Mouse (Mus musculus): ENCODE measurements around the gene Hdac4. TPM values are rescaled to one million over a fixed set of nuclear protein-coding genes. Genes with fewer than 3 reads are reported as not detected.
A peak's percentile ranks its signal among the peaks of the same experiment; 100 is the strongest.

The Hdac4 gene
- polyA plus RNA-seq, 1 experiment from 2014 or later = 20.3 TPM

DNA sequence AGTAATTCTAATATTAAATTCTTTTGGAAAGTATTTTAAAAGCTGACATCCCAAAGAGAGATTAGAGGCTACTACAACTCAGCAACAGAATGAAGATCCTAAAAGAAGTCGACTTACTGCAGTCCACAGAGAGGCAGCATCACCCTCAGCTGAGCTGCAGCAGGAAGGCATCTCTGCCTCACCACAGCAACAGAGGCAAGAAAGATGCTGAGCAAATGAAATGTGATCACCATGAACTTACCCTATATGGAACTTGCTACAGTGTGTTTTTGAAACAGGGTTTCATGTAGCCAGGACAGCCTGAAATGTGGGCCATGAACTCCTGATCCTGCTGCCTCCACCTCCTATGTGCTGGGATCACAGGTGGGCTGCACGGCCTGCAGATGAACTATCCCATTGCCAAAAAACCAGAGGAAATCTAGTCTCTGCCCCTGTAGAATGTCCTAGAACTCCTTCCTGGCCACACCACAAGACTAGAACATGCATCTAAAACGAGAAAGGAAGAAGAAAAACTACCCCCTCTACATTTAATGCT is 98.4 kb downstream of the Hdac4 start:
- H3K4me3 ChIP-seq (ENCODE audit: low read depth, low read length) = no peak overlapping the region
- no peaks in the 10 kb centered on the region for H3K9me3 ChIP-seq (ENCODE audit: control insufficient read depth, low read depth, low read length)
- no peaks in the 10 kb centered on the region for H3K27me3 ChIP-seq (ENCODE audit: control insufficient read depth, insufficient read depth, low read length)
- no peak for ATAC-seq (ENCODE audit: insufficient number of reproducible peaks, insufficient read depth, low FRiP score, low read depth)
- H3K36me3 ChIP-seq (ENCODE audit: control insufficient read depth, insufficient read depth, low read length) = no peaks in the 10 kb centered on the region
- no peak overlapping the region for H3K27ac ChIP-seq (ENCODE audit: low read length)
- no peak overlapping the region for H3K4me2 ChIP-seq (replicated peaks; ENCODE audit: low read depth, low read length)
- no peak overlapping the region for H3K9ac ChIP-seq (replicated peaks; ENCODE audit: low read depth, low read length)
- no peaks in the 10 kb centered on the region for H3K4me1 ChIP-seq (ENCODE audit: control insufficient read depth, insufficient read depth, low read length)
- WGBS = 74% methylated on average over 3 of the region's 3 CpGs

DNA sequence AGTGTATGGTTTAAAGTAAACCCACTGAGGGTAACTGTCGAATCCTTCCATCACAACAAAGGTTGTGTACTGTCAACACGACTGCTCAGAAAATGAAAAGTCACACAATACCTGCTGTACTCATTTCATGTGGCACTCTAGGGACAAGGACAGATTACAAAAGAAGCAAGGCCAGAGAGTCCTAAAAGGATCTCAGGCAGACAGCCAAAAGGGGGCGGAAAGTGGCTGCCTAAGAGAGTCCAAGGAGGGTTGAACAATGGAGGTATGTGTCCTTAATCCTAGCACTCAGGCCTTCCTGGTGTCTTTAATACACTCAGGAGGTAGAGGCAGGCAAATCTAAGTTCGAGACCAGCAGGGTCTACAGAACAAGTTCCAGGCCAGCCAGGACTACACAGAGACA is 103.2 kb downstream of the Hdac4 start:
- no peak for ATAC-seq (ENCODE audit: insufficient number of reproducible peaks, insufficient read depth, low FRiP score, low read depth)
- H3K9ac ChIP-seq (replicated peaks; ENCODE audit: low read depth, low read length) = no peak overlapping the region
- H3K4me3 ChIP-seq (ENCODE audit: low read depth, low read length) = no peak overlapping the region
- H3K4me1 ChIP-seq (ENCODE audit: control insufficient read depth, insufficient read depth, low read length) = no peaks in the 10 kb centered on the region
- H3K27ac ChIP-seq (ENCODE audit: low read length) = no peak overlapping the region
- H3K36me3 ChIP-seq (ENCODE audit: control insufficient read depth, insufficient read depth, low read length) = no peaks in the 10 kb centered on the region
- H3K9me3 ChIP-seq (ENCODE audit: control insufficient read depth, low read depth, low read length) = no peaks in the 10 kb centered on the region
- WGBS = 90% methylated on average over 4 of the region's 4 CpGs
- H3K4me2 ChIP-seq (replicated peaks; ENCODE audit: low read depth, low read length) = no peak overlapping the region
- no peaks in the 10 kb centered on the region for H3K27me3 ChIP-seq (ENCODE audit: control insufficient read depth, insufficient read depth, low read length)

- 47% methylated on average over 2 of the region's 2 CpGs for WGBS
- no peaks in the 10 kb centered on the region for H3K27me3 ChIP-seq (ENCODE audit: control insufficient read depth, insufficient read depth, low read length)
Measured at GRCm38 (mm10) chr1:92087821-92088220, 107.7 kb downstream of the Hdac4 start.

GRCm38 (mm10) chr1:92087343-92087742 is 108.2 kb downstream of the Hdac4 start:
- H3K4me3 ChIP-seq (ENCODE audit: low read depth, low read length) = no peak overlapping the region
- H3K27ac ChIP-seq (ENCODE audit: low read length) = no peak overlapping the region
- H3K9ac ChIP-seq (replicated peaks; ENCODE audit: low read depth, low read length) = no peak overlapping the region
- H3K27me3 ChIP-seq (ENCODE audit: control insufficient read depth, insufficient read depth, low read length) = no peaks in the 10 kb centered on the region
- H3K36me3 ChIP-seq (ENCODE audit: control insufficient read depth, insufficient read depth, low read length) = no peaks in the 10 kb centered on the region
- 0 out of 2 replicates have a peak, but pooled peaks cover 5% of the 10 kb centered on the region for H3K4me1 ChIP-seq (ENCODE audit: control insufficient read depth, insufficient read depth, low read length)
- ATAC-seq (ENCODE audit: insufficient number of reproducible peaks, insufficient read depth, low FRiP score, low read depth) = no peak
- no peaks in the 10 kb centered on the region for H3K9me3 ChIP-seq (ENCODE audit: control insufficient read depth, low read depth, low read length)
- 75% methylated on average over 2 of the region's 2 CpGs for WGBS
- H3K4me2 ChIP-seq (replicated peaks; ENCODE audit: low read depth, low read length) = no peak overlapping the region

More at GRCm38 (mm10) chr1:92087821-92088220, 107.7 kb downstream of the Hdac4 start:
- H3K4me3 ChIP-seq (ENCODE audit: low read depth, low read length) = no peak overlapping the region
- no peak for ATAC-seq (ENCODE audit: insufficient number of reproducible peaks, insufficient read depth, low FRiP score, low read depth)
- no peak overlapping the region for H3K27ac ChIP-seq (ENCODE audit: low read length)
- H3K4me1 ChIP-seq (ENCODE audit: control insufficient read depth, insufficient read depth, low read length) = 0 out of 2 replicates have a peak, but pooled peaks cover 3% of the 10 kb centered on the region
- no peak overlapping the region for H3K9ac ChIP-seq (replicated peaks; ENCODE audit: low read depth, low read length)
- no peak overlapping the region for H3K4me2 ChIP-seq (replicated peaks; ENCODE audit: low read depth, low read length)
- H3K36me3 ChIP-seq (ENCODE audit: control insufficient read depth, insufficient read depth, low read length) = no peaks in the 10 kb centered on the region
- no peaks in the 10 kb centered on the region for H3K9me3 ChIP-seq (ENCODE audit: control insufficient read depth, low read depth, low read length)

GRCm38 (mm10) chr1:92086841-92087240 is 108.7 kb downstream of the Hdac4 start:
- Histone ChIP-seq H3K9ac (replicated peaks; ENCODE audit: low read depth, low read length) (no peak overlapping the region), H3K4me2 (replicated peaks; ENCODE audit: low read depth, low read length) (no peak overlapping the region), H3K9me3 (ENCODE audit: control insufficient read depth, low read depth, low read length) (no peaks in the 10 kb centered on the region), H3K4me3 (ENCODE audit: low read depth, low read length) (no peak overlapping the region), H3K27ac (ENCODE audit: low read length) (no peak overlapping the region), H3K36me3 (ENCODE audit: control insufficient read depth, insufficient read depth, low read length) (no peaks in the 10 kb centered on the region), H3K27me3 (ENCODE audit: control insufficient read depth, insufficient read depth, low read length) (no peaks in the 10 kb centered on the region), H3K4me1 (ENCODE audit: control insufficient read depth, insufficient read depth, low read length) (0 out of 2 replicates have a peak, but pooled peaks cover 5% of the 10 kb centered on the region)
- whole genome bisulfite sequencing = 90% methylated on average over 4 of the region's 4 CpGs
- ATAC-seq (ENCODE audit: insufficient number of reproducible peaks, insufficient read depth, low FRiP score, low read depth) = no peak

- Histone ChIP-seq H3K27ac (ENCODE audit: low read length) (no peak overlapping the region), H3K27me3 (ENCODE audit: control insufficient read depth, insufficient read depth, low read length) (no peaks in the 10 kb centered on the region), H3K9me3 (ENCODE audit: control insufficient read depth, low read depth, low read length) (no peaks in the 10 kb centered on the region), H3K9ac (replicated peaks; ENCODE audit: low read depth, low read length) (no peak overlapping the region), H3K4me3 (ENCODE audit: low read depth, low read length) (no peak overlapping the region), H3K4me1 (ENCODE audit: control insufficient read depth, insufficient read depth, low read length) (0 out of 2 replicates have a peak, but pooled peaks cover 5% of the 10 kb centered on the region), H3K36me3 (ENCODE audit: control insufficient read depth, insufficient read depth, low read length) (no peaks in the 10 kb centered on the region), H3K4me2 (replicated peaks; ENCODE audit: low read depth, low read length) (no peak overlapping the region)
- ATAC-seq (ENCODE audit: insufficient number of reproducible peaks, insufficient read depth, low FRiP score, low read depth) = no peak
- 57% methylated on average over 1 of the region's 1 CpGs for WGBS
Measured at GRCm38 (mm10) chr1:92086277-92086813, 109.2 kb downstream of the Hdac4 start.

- Histone ChIP-seq H3K9ac (replicated peaks; ENCODE audit: low read depth, low read length) (no peak overlapping the region), H3K27me3 (ENCODE audit: control insufficient read depth, insufficient read depth, low read length) (no peaks in the 10 kb centered on the region), H3K9me3 (ENCODE audit: control insufficient read depth, low read depth, low read length) (no peaks in the 10 kb centered on the region), H3K4me3 (ENCODE audit: low read depth, low read length) (no peak overlapping the region), H3K36me3 (ENCODE audit: control insufficient read depth, insufficient read depth, low read length) (no peaks in the 10 kb centered on the region), H3K4me1 (ENCODE audit: control insufficient read depth, insufficient read depth, low read length) (0 out of 2 replicates have a peak, but pooled peaks cover 5% of the 10 kb centered on the region), H3K4me2 (replicated peaks; ENCODE audit: low read depth, low read length) (no peak overlapping the region), H3K27ac (ENCODE audit: low read length) (no peak overlapping the region)
- WGBS = 95% methylated on average over 2 of the region's 2 CpGs
- ATAC-seq (ENCODE audit: insufficient number of reproducible peaks, insufficient read depth, low FRiP score, low read depth) = no peak
Measured at GRCm38 (mm10) chr1:92084738-92085137, 110.8 kb downstream of the Hdac4 start.

GRCm38 (mm10) chr1:92084004-92084403 is 111.5 kb downstream of the Hdac4 start:
- Histone ChIP-seq H3K4me2 (replicated peaks; ENCODE audit: low read depth, low read length) (no peak overlapping the region), H3K27me3 (ENCODE audit: control insufficient read depth, insufficient read depth, low read length) (no peaks in the 10 kb centered on the region), H3K4me1 (ENCODE audit: control insufficient read depth, insufficient read depth, low read length) (0 out of 2 replicates have a peak, but pooled peaks cover 5% of the 10 kb centered on the region), H3K9me3 (ENCODE audit: control insufficient read depth, low read depth, low read length) (no peaks in the 10 kb centered on the region), H3K9ac (replicated peaks; ENCODE audit: low read depth, low read length) (no peak overlapping the region), H3K4me3 (ENCODE audit: low read depth, low read length) (no peak overlapping the region), H3K36me3 (ENCODE audit: control insufficient read depth, insufficient read depth, low read length) (no peaks in the 10 kb centered on the region), H3K27ac (ENCODE audit: low read length) (no peak overlapping the region)
- 11% methylated on average over 3 of the region's 3 CpGs for WGBS
- peak; percentile 43; the same call in 1 of the 2 replicates for ATAC-seq (ENCODE audit: insufficient number of reproducible peaks, insufficient read depth, low FRiP score, low read depth)

Measured in stomach, embryonic 14.5 days (tissue).